Mouse (Mus musculus) neural tube, embryonic 14.5 days (tissue): Measurements from ENCODE around the gene Klk9. TPM values are rescaled to one million over a fixed set of nuclear protein-coding genes. Genes with fewer than 3 reads are reported as not detected.

ENCODE experiments used
- ATAC-seq: fragments of 200-750 bp; cut with Nextera tagmentation; 2 replicates; pipeline ENCODE4 v1.8.0; 2017; ENCODE audit warnings: low read depth, mild to moderate bottlenecking, moderate TSS enrichment, moderate library complexity
- H3K27ac ChIP-seq: fragments of 300-500 bp; sonication (generic); 2 replicates; pipeline ENCODE4 v1.5.1; 2014; ENCODE audit warnings: low read depth, mild to moderate bottlenecking, control low read depth, low read length, moderate library complexity, mixed read lengths
- H3K27me3 ChIP-seq: fragments of 300-500 bp; sonication (generic); 2 replicates; pipeline ENCODE4 v1.6.1; 2014; ENCODE audit warnings: low read length; ENCODE audit not compliant: control insufficient read depth, insufficient read depth
- H3K36me3 ChIP-seq: fragments of 300-500 bp; sonication (generic); 2 replicates; pipeline ENCODE4 v1.6.1; 2014; ENCODE audit warnings: low read length, mixed read lengths; ENCODE audit not compliant: control insufficient read depth, insufficient read depth
- H3K4me1 ChIP-seq: fragments of 300-500 bp; sonication (generic); 2 replicates; pipeline ENCODE4 v1.6.1; 2014; ENCODE audit warnings: low read length; ENCODE audit not compliant: control insufficient read depth, insufficient read depth
- H3K4me2 ChIP-seq: fragments of 300-500 bp; sonication (generic); 2 replicates; pipeline ENCODE4 v1.6.1; 2014; ENCODE audit warnings: mild to moderate bottlenecking, low read depth, low read length, control low read depth
- H3K4me3 ChIP-seq: fragments of 300-500 bp; sonication (generic); 2 replicates; pipeline ENCODE4 v1.5.1; 2014; ENCODE audit warnings: low read depth, low read length, control low read depth, mixed read lengths
- H3K9ac ChIP-seq: fragments of 300-500 bp; sonication (generic); replicated peaks from 2 replicates; pipeline ENCODE4 v1.6.1; 2014; ENCODE audit warnings: low read depth, mild to moderate bottlenecking, control low read depth, low read length, mixed read lengths
- H3K9me3 ChIP-seq: fragments of 300-500 bp; sonication (generic); 2 replicates; pipeline ENCODE4 v1.6.1; 2016; ENCODE audit warnings: low read length; ENCODE audit not compliant: control insufficient read depth
- WGBS: fragments of 180-500 bp; shearing (Covaris S2); extraction: QIAGEN DNeasy Blood & Tissue Kit; methylation state at CpG from one replicate; pipeline ENCODE4 v1.1.7; 2014; 5-methylcytosine and 5-hydroxymethylcytosine counted together
- polyA plus RNA-seq: library from polyadenylated mRNA; unstranded; fragments of >200 nt; fragmentation: Nextera tagmentation; extraction: Ambion mirVana; gene quantifications from 2 replicates; pipeline ENCODE4 v1.2.1, GENCODE M21; 2014

The Klk9 gene
- polyA plus RNA-seq, 1 experiment from 2014 or later = not detected

DNA sequence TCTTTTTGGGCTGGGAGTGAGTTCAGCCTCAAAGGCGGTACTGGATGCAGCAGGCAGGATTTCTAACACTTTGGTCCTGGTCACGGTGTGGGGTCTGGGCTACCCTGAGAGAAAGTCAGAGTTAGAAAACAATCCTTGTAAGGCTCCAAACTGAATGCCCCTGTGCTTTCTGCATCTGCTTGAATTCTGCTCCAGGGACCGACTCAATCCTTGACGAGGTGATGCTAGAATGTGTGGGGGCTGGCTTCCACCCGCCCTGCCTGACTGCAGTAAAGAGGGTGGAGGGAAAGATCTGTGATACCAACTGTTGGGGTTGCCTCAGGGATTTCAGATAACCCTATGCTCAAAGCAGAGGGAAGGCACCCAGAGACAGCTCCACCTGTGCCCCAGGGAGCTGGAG lies 19.3 kb downstream of the Klk9 start, which contains the start of gene Klk7:
Gene Klk7 (plus strand): TSS at position 301 of the 400 bp plus-strand sequence.
- 65% methylated on average over 5 of the region's 5 CpGs for WGBS
- Histone ChIP-seq H3K27ac (no peak within 1 kb of the TSS), H3K27me3 (no peaks in the 10 kb centered on the region), H3K9ac (no peak within 1 kb of the TSS), H3K4me1 (no peaks in the 10 kb centered on the region), H3K9me3 (no peaks in the 10 kb centered on the region), H3K4me2 (no peak within 1 kb of the TSS), H3K36me3 (no peaks in the 10 kb centered on the region), H3K4me3 (no peak within 1 kb of the TSS)
- no peak for ATAC-seq

DNA sequence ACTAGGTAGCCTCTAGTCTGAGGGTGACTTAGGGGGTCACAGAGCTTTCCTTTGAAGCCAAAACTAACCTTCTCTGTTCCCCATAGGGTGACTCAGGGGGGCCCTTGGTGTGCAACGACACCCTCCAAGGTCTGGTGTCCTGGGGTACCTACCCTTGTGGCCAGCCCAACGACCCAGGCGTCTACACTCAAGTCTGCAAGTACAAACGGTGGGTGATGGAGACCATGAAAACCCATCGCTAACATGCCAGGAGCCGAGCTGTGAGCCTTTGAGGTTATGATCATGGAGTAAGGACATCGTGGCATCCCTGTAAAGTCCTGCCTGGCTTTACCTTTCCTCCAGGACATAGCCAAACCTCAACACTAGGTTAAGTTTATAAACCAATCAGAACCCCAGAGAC lies 23.5 kb downstream of the Klk9 start:
- no peaks in the 10 kb centered on the region for H3K9me3 ChIP-seq
- H3K4me3 ChIP-seq = no peak overlapping the region
- no peak for ATAC-seq
- WGBS = 88% methylated on average over 7 of the region's 7 CpGs
- H3K27me3 ChIP-seq = no peaks in the 10 kb centered on the region
- no peak overlapping the region for H3K9ac ChIP-seq
- no peaks in the 10 kb centered on the region for H3K4me1 ChIP-seq
- no peaks in the 10 kb centered on the region for H3K36me3 ChIP-seq
- no peak overlapping the region for H3K27ac ChIP-seq
- no peak overlapping the region for H3K4me2 ChIP-seq

DNA sequence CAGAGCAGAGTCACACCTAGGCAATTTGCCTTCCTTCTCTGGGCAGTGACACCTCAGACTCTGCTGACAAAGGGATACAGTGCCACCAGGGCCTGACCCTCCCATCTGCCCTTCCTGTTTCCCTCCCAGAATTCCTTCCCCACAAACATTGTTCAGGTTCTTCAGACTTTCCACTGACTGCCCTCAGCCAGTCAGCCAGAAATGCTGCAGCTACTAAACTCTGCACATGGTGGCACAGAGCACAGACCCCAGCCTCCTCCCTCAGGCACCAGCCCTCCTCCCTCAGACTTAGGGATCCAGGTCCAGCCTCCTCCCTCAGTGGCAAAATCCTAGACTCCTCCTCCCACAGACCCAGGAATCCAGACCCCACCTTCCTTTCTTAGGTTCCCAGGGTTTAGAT lies 25.1 kb downstream of the Klk9 start:
- ATAC-seq = no peak
- Histone ChIP-seq H3K4me2 (no peak overlapping the region), H3K9ac (no peak overlapping the region), H3K4me3 (no peak overlapping the region), H3K36me3 (no peaks in the 10 kb centered on the region), H3K4me1 (no peaks in the 10 kb centered on the region), H3K27ac (no peak overlapping the region), H3K9me3 (no peaks in the 10 kb centered on the region), H3K27me3 (no peaks in the 10 kb centered on the region)

DNA sequence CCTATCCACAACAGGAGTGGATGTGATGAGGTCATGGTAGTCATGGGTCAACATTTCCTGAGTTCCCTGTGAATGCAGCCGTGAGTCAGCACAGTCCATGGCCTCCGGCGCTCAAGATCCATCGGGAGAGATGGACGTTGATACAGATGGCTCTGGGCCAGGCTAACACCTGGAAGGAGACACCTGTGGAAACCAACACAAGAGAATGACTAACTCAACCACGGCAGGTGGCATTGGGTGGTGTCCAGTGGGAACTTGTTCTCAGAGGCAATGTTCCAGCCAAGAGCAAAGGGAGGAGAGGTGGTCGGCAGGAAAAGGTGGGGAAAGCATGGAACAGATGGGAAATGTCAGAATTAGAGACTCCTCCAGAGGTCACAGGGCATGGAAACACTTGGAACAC lies 29.9 kb downstream of the Klk9 start:
- Histone ChIP-seq H3K9ac (no peak overlapping the region), H3K4me1 (no peaks in the 10 kb centered on the region), H3K27ac (no peak overlapping the region), H3K27me3 (no peaks in the 10 kb centered on the region), H3K4me2 (no peak overlapping the region), H3K36me3 (no peaks in the 10 kb centered on the region), H3K4me3 (no peak overlapping the region), H3K9me3 (no peaks in the 10 kb centered on the region)
- 96% methylated on average over 7 of the region's 7 CpGs for WGBS
- ATAC-seq = no peak

DNA sequence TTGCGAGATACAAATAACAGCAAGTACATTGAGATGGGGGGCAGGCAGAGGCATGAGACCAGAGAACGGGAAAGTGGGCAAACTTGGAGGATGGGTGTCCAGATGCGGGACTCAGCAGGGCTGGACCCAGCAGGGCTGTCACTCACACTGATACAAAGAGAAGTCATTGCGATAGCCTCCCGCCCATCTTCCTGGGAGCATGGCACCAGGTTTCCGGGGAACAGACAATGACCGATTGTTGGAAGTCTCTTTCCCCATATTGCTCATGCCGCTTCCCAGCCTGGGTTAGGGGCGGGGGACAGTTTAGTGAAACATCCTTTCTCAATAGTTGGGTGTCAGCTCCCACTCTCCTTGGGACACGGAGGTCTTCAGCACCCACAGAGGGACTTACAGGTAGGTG lies 32.5 kb downstream of the Klk9 start, which contains the start of gene Klk6:
Gene Klk6 (plus strand): TSS at position 301 of the 400 bp plus-strand sequence.
- H3K36me3 ChIP-seq = no peaks in the 10 kb centered on the region
- 80% methylated on average over 10 of the region's 10 CpGs for WGBS
- no peak within 1 kb of the TSS for H3K4me3 ChIP-seq
- no peak within 1 kb of the TSS for H3K9ac ChIP-seq
- no peaks in the 10 kb centered on the region for H3K4me1 ChIP-seq
- no peaks in the 10 kb centered on the region for H3K27me3 ChIP-seq
- H3K9me3 ChIP-seq = no peaks in the 10 kb centered on the region
- no peak for ATAC-seq
- no peak within 1 kb of the TSS for H3K27ac ChIP-seq
- H3K4me2 ChIP-seq = no peak within 1 kb of the TSS

DNA sequence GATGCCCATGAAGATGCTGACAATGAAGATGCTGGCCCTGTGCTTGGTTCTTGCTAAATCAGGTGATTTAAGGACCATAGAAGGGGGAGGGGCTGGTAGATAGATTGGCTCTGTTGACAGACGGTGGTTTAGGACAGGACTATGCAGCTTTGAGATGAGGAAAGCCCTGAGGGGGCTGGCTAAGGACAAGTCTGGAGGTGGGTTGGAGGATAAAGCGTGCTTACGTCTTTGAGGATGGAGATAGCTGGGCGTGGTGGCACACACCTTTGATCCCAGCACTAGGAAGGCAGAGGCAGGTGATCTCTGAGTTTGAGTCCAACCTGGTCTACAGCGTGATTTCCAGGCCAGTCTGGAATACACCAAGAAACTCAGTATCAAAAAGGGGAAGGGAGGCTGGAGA lies 34.4 kb downstream of the Klk9 start:
- no peak overlapping the region for H3K9ac ChIP-seq
- H3K27me3 ChIP-seq = no peaks in the 10 kb centered on the region
- no peaks in the 10 kb centered on the region for H3K4me1 ChIP-seq
- 88% methylated on average over 5 of the region's 5 CpGs for WGBS
- H3K4me2 ChIP-seq = no peak overlapping the region
- no peaks in the 10 kb centered on the region for H3K36me3 ChIP-seq
- H3K27ac ChIP-seq = no peak overlapping the region
- H3K4me3 ChIP-seq = no peak overlapping the region
- H3K9me3 ChIP-seq = no peaks in the 10 kb centered on the region
- ATAC-seq = no peak

DNA sequence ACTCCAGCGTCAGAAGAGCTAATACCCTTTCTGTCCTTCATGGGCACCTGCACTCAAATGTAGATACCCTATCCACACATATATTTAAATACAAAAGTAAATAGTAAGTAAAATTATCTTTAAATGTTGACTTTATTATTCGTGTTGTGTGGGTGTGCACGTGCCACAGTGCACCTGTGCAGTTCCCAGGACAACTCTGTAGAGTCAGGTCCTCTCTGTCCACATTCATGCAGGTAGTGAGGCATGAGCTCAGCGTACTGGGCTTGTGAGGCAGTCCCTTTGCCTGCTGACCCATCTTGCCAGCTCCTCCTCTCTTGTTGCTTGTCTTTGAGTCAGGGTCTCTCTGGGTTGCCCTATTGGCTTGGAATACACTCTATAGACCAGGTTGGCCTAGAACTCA lies 36.0 kb downstream of the Klk9 start:
- ATAC-seq = no peak
- 85% methylated on average over 4 of the region's 4 CpGs for WGBS
- Histone ChIP-seq H3K4me2 (no peak overlapping the region), H3K9ac (no peak overlapping the region), H3K27me3 (no peaks in the 10 kb centered on the region), H3K9me3 (no peaks in the 10 kb centered on the region), H3K4me3 (no peak overlapping the region), H3K27ac (no peak overlapping the region), H3K4me1 (no peaks in the 10 kb centered on the region), H3K36me3 (no peaks in the 10 kb centered on the region)

DNA sequence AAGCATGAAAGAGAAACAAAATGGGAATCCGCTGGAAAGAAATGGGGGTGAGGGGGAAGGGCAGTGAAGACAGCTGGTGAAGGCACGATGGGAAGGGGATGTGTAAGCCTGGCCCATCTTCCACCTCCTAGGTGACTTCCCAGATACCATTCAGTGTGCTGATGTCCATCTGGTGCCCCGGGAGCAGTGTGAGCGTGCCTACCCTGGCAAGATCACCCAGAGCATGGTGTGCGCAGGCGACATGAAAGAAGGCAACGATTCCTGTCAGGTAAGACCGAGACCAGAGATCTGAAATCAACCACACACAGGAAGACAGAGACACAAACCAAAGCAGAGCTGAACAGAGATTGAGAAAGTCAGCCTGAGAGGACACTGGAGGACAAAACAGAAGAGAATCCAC lies 37.3 kb downstream of the Klk9 start:
- no peak overlapping the region for H3K9ac ChIP-seq
- H3K27ac ChIP-seq = no peak overlapping the region
- WGBS = 95% methylated on average over 8 of the region's 8 CpGs
- H3K27me3 ChIP-seq = no peaks in the 10 kb centered on the region
- H3K9me3 ChIP-seq = no peaks in the 10 kb centered on the region
- no peak for ATAC-seq
- H3K4me3 ChIP-seq = no peak overlapping the region
- H3K36me3 ChIP-seq = no peaks in the 10 kb centered on the region
- H3K4me2 ChIP-seq = no peak overlapping the region
- H3K4me1 ChIP-seq = no peaks in the 10 kb centered on the region

DNA sequence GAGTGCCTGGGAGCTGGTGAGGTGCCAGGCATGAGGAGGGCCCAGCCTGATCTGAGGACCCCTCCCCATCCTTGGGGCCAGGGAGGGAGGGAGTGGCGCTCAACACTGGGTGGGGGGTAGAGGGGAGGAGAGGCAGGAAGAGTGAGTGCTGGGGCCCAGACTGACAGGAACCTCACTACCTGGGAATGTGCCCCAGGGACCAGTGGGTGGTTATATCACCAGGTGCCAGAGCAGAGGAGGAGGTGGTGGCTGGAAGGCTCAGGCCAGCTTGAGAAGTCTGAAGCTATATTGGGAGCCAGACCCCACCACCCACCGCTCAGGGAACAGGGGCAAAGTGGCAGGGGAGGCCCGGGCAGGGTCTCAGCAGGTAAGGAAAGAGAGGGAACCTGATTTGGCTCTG lies 50.0 kb downstream of the Klk9 start, which contains the start of gene Klk5:
Gene Klk5 (plus strand): TSS at position 271 of the 400 bp plus-strand sequence.
- H3K4me2 ChIP-seq = no peak within 1 kb of the TSS
- no peak for ATAC-seq
- 71% methylated on average over 3 of the region's 3 CpGs for WGBS

DNA sequence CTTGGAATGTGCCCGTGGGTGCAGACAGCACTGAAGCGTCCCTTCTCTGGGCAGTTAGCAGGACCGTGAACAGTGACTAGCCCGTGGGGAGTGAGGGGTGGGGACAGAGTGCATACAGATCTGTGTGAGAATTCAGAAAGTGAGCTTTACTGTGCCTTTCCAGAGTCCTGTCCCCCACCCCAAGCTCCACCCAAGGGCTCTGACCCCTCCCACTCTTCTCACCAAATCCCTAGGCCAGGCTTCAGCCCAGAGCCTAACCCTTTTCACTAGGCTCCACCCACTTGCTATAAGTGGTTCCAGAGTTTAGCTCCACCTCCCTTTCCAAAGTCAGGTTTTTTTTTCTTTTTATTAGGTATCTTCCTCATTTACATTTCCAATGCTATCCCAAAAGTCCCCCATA lies 52.1 kb downstream of the Klk9 start:
- no peaks in the 10 kb centered on the region for H3K9me3 ChIP-seq
- H3K4me2 ChIP-seq = no peak overlapping the region
- WGBS = 91% methylated on average over 4 of the region's 4 CpGs
- no peak overlapping the region for H3K4me3 ChIP-seq
- H3K36me3 ChIP-seq = no peaks in the 10 kb centered on the region
- no peak overlapping the region for H3K27ac ChIP-seq
- ATAC-seq = no peak
- no peak overlapping the region for H3K9ac ChIP-seq
- H3K27me3 ChIP-seq = no peaks in the 10 kb centered on the region
- no peaks in the 10 kb centered on the region for H3K4me1 ChIP-seq

More for the DNA sequence above, 50.0 kb downstream of the Klk9 start, which contains the start of gene Klk5:
- Histone ChIP-seq H3K9me3 (no peaks in the 10 kb centered on the region), H3K27me3 (no peaks in the 10 kb centered on the region), H3K4me1 (no peaks in the 10 kb centered on the region), H3K36me3 (no peaks in the 10 kb centered on the region), H3K9ac (no peak within 1 kb of the TSS), H3K4me3 (no peak within 1 kb of the TSS), H3K27ac (no peak within 1 kb of the TSS)
